8 mouse cellular contexts compared by ENCODE assay signal in the genomic region with DNA sequence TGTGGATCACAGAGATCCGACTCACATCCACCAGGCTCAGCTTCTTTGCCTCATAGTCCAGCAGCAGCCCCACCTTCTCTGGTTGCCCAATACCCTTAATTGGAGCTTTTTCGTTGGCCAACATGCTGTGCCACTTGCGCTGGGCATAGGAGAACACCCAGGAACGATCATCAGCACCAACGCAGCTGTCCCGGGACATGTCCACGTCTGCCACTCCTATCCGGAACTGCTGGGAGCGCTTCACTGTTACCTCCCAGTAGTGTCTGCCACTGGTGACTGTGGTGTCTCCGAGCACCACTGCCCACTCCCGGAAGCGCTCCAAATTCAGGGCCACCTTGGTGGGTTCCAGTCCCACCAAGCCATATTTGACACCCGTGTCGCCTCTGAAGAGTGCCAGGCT. TPM values are rescaled to one million over a fixed set of nuclear protein-coding genes. Genes with fewer than 3 reads are reported as not detected.
DNase-seq lines count a peak whose midpoint lies in the region; ATAC-seq and TF ChIP-seq lines count a peak whose summit lies in the region.

No protein-coding gene starts in this region.

- peak overlapping the region; percentile 74 for H3K4me3 ChIP-seq in G1E (ENCODE audit: low read depth, low read length)
- H3K4me3 ChIP-seq in embryonic fibroblast, embryonic 13.5 days (ENCODE audit: insufficient read depth, low read length): peak overlapping the region; percentile 86
- peak overlapping the region; percentile 58 for H3K4me3 ChIP-seq in intestine, embryonic 16.5 days (ENCODE audit: low read length)

- H3K4me1 ChIP-seq in G1E (ENCODE audit: insufficient read depth, low read depth, low read length): peaks cover 21% of the 10 kb centered on the region
- H3K4me1 ChIP-seq in embryonic fibroblast, embryonic 13.5 days (ENCODE audit: control insufficient read depth, insufficient read depth, low read length): 0 out of 2 replicates have a peak, but pooled peaks cover 4% of the 10 kb centered on the region
- H3K4me1 ChIP-seq in intestine, embryonic 16.5 days (ENCODE audit: control insufficient read depth, insufficient read depth, low read length): peaks cover 11% of the 10 kb centered on the region; the same call in 1 of the 2 replicates

- no peak overlapping the region for H3K27ac ChIP-seq in embryonic fibroblast, embryonic 13.5 days (ENCODE audit: insufficient read depth, low read length)
- no peak overlapping the region for H3K27ac ChIP-seq in intestine, embryonic 16.5 days (ENCODE audit: low read length)

- peak; percentile 31; the same call in 1 of the 2 replicates for TF ChIP-seq POLR2A in embryonic fibroblast, embryonic 13.5 days (IDR thresholded peaks at IDR 0.05; ENCODE audit: low read depth, low read length)

- TF ChIP-seq CTCF in G1E (IDR thresholded peaks at IDR 0.05; ENCODE audit: low read depth, low read length): no peak
- no peak for TF ChIP-seq CTCF in embryonic fibroblast, embryonic 13.5 days (IDR thresholded peaks at IDR 0.05; ENCODE audit: borderline replicate concordance, insufficient read depth, low read length)

- no peaks in the 10 kb centered on the region for H3K9me3 ChIP-seq in G1E (replicated peaks)
- no peaks in the 10 kb centered on the region for H3K9me3 ChIP-seq in intestine, embryonic 16.5 days (ENCODE audit: control insufficient read depth, low read length)

- H3K36me3 ChIP-seq in G1E (replicated peaks): peaks cover 48% of the 10 kb centered on the region
- H3K36me3 ChIP-seq in intestine, embryonic 16.5 days (ENCODE audit: control insufficient read depth, insufficient read depth, low read length): no peaks in the 10 kb centered on the region; the same call in 1 of the 2 replicates

- H3K27me3 ChIP-seq in G1E (ENCODE audit: insufficient read depth, low read length): peaks cover 4% of the 10 kb centered on the region; the same call in 1 of the 2 replicates
- H3K27me3 ChIP-seq in intestine, embryonic 16.5 days (replicated peaks; ENCODE audit: control insufficient read depth, insufficient read depth, low read length): no peaks in the 10 kb centered on the region

- 17% methylated on average over 14 of the region's 14 CpGs for WGBS in intestine, embryonic 16.5 days

- DNase-seq in kidney, adult 18-20 months: peak; percentile 26
- DNase-seq in kidney, adult 9 months: no peak
- DNase-seq in G1E (ENCODE audit: low spot score): peak; percentile 36
- no peak for DNase-seq in frontal cortex, postnatal 10 days (ENCODE audit: low spot score in 2 of 2)
- no peak for DNase-seq in frontal cortex, adult 2 months (ENCODE audit: extremely low spot score in 1 of 2, low spot score in 1 of 2)

- no peak for ATAC-seq in G1E (ENCODE audit: extremely low read depth, insufficient number of reproducible peaks, low FRiP score, poor library complexity, severe bottlenecking)
- peak; percentile 33 for ATAC-seq in intestine, embryonic 16.5 days
- peak; percentile 21 for ATAC-seq in megakaryocyte progenitor cell, adult 5-6 weeks (replicated peaks; ENCODE audit: poor library complexity)

- H3K4me2 ChIP-seq in intestine, embryonic 16.5 days (ENCODE audit: low read depth, low read length): peak overlapping the region; percentile 89

- peak overlapping the region; percentile 70 for H3K9ac ChIP-seq in intestine, embryonic 16.5 days (ENCODE audit: low read depth, low read length)

RNA-seq across cellular contexts. Expression of a gene that starts 0.7 kb away (rescaled TPM):
- total RNA-seq in G1E (2014; fragmentation: Nextera tagmentation) (11.5 and 13.9 TPM in 2 replicates), G1E (2017) (18.8 and 23.3 TPM in 2 replicates)
- 3.2 and 4.4 TPM in 2 replicates for polyA plus RNA-seq in G1E (2012)
- 14.5 and 17.6 TPM in 2 replicates for polyA plus RNA-seq in embryonic fibroblast, embryonic 13.5 days (2011; ENCODE audit: insufficient read length, low read depth, missing spikeins)
- 36.1 and 40.1 TPM in 2 replicates for polyA plus RNA-seq in intestine, embryonic 16.5 days (2015; fragmentation: Nextera tagmentation; extraction: Ambion mirVana)
- 16.1 and 20.4 TPM in 2 replicates for total RNA-seq in megakaryocyte progenitor cell, adult 5-6 weeks (2015)
- 15.6 and 20.0 TPM in 2 replicates for total RNA-seq in megakaryocyte progenitor cell, adult 5-6 weeks (2017)
- 9.8 and 10.4 TPM in 2 replicates for polyA plus RNA-seq in frontal cortex, adult 2 months (2012; rRNA removed)

RNA-seq across cellular contexts. Expression of a gene that starts 14.7 kb away (rescaled TPM):
- total RNA-seq in G1E (2014; fragmentation: Nextera tagmentation) (not detected in 2 replicates), G1E (2017) (0.05 TPM in 1 of 2 replicates, not detected in the other)
- polyA plus RNA-seq in G1E (2012): 0.02 TPM in 1 of 2 replicates, not detected in the other
- not detected in 2 replicates for polyA plus RNA-seq in embryonic fibroblast, embryonic 13.5 days (2011; ENCODE audit: insufficient read length, low read depth, missing spikeins)
- polyA plus RNA-seq in intestine, embryonic 16.5 days (2015; fragmentation: Nextera tagmentation; extraction: Ambion mirVana): 0.06 TPM in 1 of 2 replicates, not detected in the other
- 0.22 and 0.32 TPM in 2 replicates for total RNA-seq in megakaryocyte progenitor cell, adult 5-6 weeks (2015)
- total RNA-seq in megakaryocyte progenitor cell, adult 5-6 weeks (2017): 0.10 and 0.29 TPM in 2 replicates
- not detected in 2 replicates for polyA plus RNA-seq in frontal cortex, adult 2 months (2012; rRNA removed)

RNA-seq across cellular contexts. Expression of a gene that starts 16.7 kb away (rescaled TPM):
- total RNA-seq in G1E (2014; fragmentation: Nextera tagmentation) (10.7 and 15.0 TPM in 2 replicates), G1E (2017) (4.0 and 5.3 TPM in 2 replicates)
- 11.1 and 14.6 TPM in 2 replicates for polyA plus RNA-seq in G1E (2012)
- 1.1 and 1.2 TPM in 2 replicates for polyA plus RNA-seq in embryonic fibroblast, embryonic 13.5 days (2011; ENCODE audit: insufficient read length, low read depth, missing spikeins)
- 2.2 and 2.8 TPM in 2 replicates for polyA plus RNA-seq in intestine, embryonic 16.5 days (2015; fragmentation: Nextera tagmentation; extraction: Ambion mirVana)
- 1.2 and 1.4 TPM in 2 replicates for total RNA-seq in megakaryocyte progenitor cell, adult 5-6 weeks (2015)
- 0.67 and 3.6 TPM in 2 replicates for total RNA-seq in megakaryocyte progenitor cell, adult 5-6 weeks (2017)
- polyA plus RNA-seq in frontal cortex, adult 2 months (2012; rRNA removed): 37.6 and 39.4 TPM in 2 replicates

RNA-seq across cellular contexts. Expression of a gene that starts 20.9 kb away (rescaled TPM):
- total RNA-seq in G1E (2014; fragmentation: Nextera tagmentation): 28.1 and 32.6 TPM in 2 replicates
- total RNA-seq in G1E (2017): 43.8 and 61.4 TPM in 2 replicates
- 44.2 and 46.7 TPM in 2 replicates for polyA plus RNA-seq in G1E (2012)
- 9.7 and 18.9 TPM in 2 replicates for polyA plus RNA-seq in embryonic fibroblast, embryonic 13.5 days (2011; ENCODE audit: insufficient read length, low read depth, missing spikeins)
- 29.0 and 33.3 TPM in 2 replicates for polyA plus RNA-seq in intestine, embryonic 16.5 days (2015; fragmentation: Nextera tagmentation; extraction: Ambion mirVana)
- 23.7 and 33.8 TPM in 2 replicates for total RNA-seq in megakaryocyte progenitor cell, adult 5-6 weeks (2015)
- total RNA-seq in megakaryocyte progenitor cell, adult 5-6 weeks (2017): 70.4 and 86.5 TPM in 2 replicates
- polyA plus RNA-seq in frontal cortex, adult 2 months (2012; rRNA removed): 5.1 and 5.3 TPM in 2 replicates

RNA-seq across cellular contexts. Expression of a gene that starts 30.9 kb away (rescaled TPM):
- total RNA-seq in G1E (2014; fragmentation: Nextera tagmentation) (28.1 and 32.1 TPM in 2 replicates), G1E (2017) (7.1 and 8.3 TPM in 2 replicates)
- polyA plus RNA-seq in G1E (2012): 9.3 and 11.3 TPM in 2 replicates
- 167 and 198 TPM in 2 replicates for polyA plus RNA-seq in embryonic fibroblast, embryonic 13.5 days (2011; ENCODE audit: insufficient read length, low read depth, missing spikeins)
- polyA plus RNA-seq in intestine, embryonic 16.5 days (2015; fragmentation: Nextera tagmentation; extraction: Ambion mirVana): 24.9 and 25.2 TPM in 2 replicates
- total RNA-seq in megakaryocyte progenitor cell, adult 5-6 weeks (2015): 9.3 and 13.7 TPM in 2 replicates
- total RNA-seq in megakaryocyte progenitor cell, adult 5-6 weeks (2017): 2.5 and 7.2 TPM in 2 replicates
- 19.1 and 20.1 TPM in 2 replicates for polyA plus RNA-seq in frontal cortex, adult 2 months (2012; rRNA removed)

Comparison
In these comparisons a context has a peak if more than half of its experiments do, and no peak if none do; other contexts are left out.
1. DNase-seq: peak in kidney, adult 18-20 months (single experiment) and G1E (single experiment); none in kidney, adult 9 months (single experiment), frontal cortex, postnatal 10 days (0 of 2) and frontal cortex, adult 2 months (0 of 2).
2. Peak in every context shown above with its lines, with median percentiles within 50 percentile points of each other: H3K4me3 ChIP-seq.